Comparison of ENCODE assay signal across 8 mouse cellular contexts in the genomic region with DNA sequence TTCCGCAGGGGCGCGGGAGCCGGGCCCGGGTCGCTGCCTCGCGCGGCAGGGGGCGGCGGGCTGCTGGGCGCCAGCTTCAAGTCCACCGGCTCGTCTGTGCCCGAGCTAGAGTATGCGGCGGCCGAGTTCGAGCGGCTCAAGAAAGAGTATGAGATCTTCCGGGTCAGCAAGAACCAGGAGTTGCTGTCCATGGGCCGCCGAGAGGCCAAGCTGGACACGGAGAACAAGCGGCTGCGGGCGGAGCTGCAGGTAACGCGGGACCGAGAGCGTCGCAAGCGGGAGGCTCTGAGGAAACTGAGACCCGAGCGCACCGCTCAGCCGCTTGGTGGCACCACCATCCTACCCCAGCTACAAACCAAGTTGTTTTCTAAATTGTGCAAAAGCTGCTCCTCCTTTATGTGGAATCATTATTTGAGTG. TPM values are rescaled to one million over a fixed set of nuclear protein-coding genes. Genes with fewer than 3 reads are reported as not detected.
DNase-seq lines count a peak whose midpoint lies in the region; ATAC-seq lines count a peak whose summit lies in the region.

No protein-coding gene starts in this region.

- peak overlapping the region; percentile 86 for H3K27ac ChIP-seq in heart, embryonic 10.5 days
- H3K27ac ChIP-seq in forebrain, embryonic 11.5 days (ENCODE audit: low read depth, low read length): peak overlapping the region; percentile 37
- H3K27ac ChIP-seq in liver, embryonic 15.5 days (replicated peaks): 0 out of 2 replicates have a peak overlapping the region, but pooled peaks have one; percentile 9
- 0 out of 2 replicates have a peak overlapping the region, but pooled peaks have one; percentile 42 for H3K27ac ChIP-seq in neural tube, embryonic 12.5 days

- peak overlapping the region; percentile 79 for H3K4me3 ChIP-seq in heart, embryonic 10.5 days
- H3K4me3 ChIP-seq in forebrain, embryonic 11.5 days (ENCODE audit: low read depth, low read length): peak overlapping the region; percentile 62
- H3K4me3 ChIP-seq in liver, embryonic 15.5 days (replicated peaks): peak overlapping the region; percentile 62
- peak overlapping the region; percentile 66 for H3K4me3 ChIP-seq in neural tube, embryonic 12.5 days

- H3K4me2 ChIP-seq in forebrain, embryonic 11.5 days (ENCODE audit: low read depth, low read length, severe bottlenecking): peak overlapping the region; percentile 72
- H3K4me2 ChIP-seq in liver, embryonic 15.5 days: peak overlapping the region; percentile 82
- H3K4me2 ChIP-seq in neural tube, embryonic 12.5 days (replicated peaks): peak overlapping the region; percentile 73

- peak overlapping the region; percentile 69 for H3K9ac ChIP-seq in forebrain, embryonic 11.5 days (ENCODE audit: low read length)
- H3K9ac ChIP-seq in liver, embryonic 15.5 days: 0 out of 2 replicates have a peak overlapping the region, but pooled peaks have one; percentile 21
- peak overlapping the region; percentile 69 for H3K9ac ChIP-seq in neural tube, embryonic 12.5 days

- no peaks in the 10 kb centered on the region for H3K27me3 ChIP-seq in heart, embryonic 10.5 days (ENCODE audit: insufficient read depth, poor library complexity, severe bottlenecking)
- H3K27me3 ChIP-seq in forebrain, embryonic 11.5 days (ENCODE audit: control insufficient read depth, insufficient read depth, low read length): no peaks in the 10 kb centered on the region
- peaks cover 24% of the 10 kb centered on the region for H3K27me3 ChIP-seq in liver, embryonic 15.5 days
- H3K27me3 ChIP-seq in neural tube, embryonic 12.5 days (replicated peaks): no peaks in the 10 kb centered on the region

- peak; percentile 40; the same call in 1 of the 2 replicates for ATAC-seq in forebrain, embryonic 11.5 days (replicated peaks; ENCODE audit: low FRiP score)
- peak; percentile 26 for ATAC-seq in liver, embryonic 15.5 days (ENCODE audit: insufficient read depth)
- peak; percentile 49 for ATAC-seq in neural tube, embryonic 12.5 days (ENCODE audit: low FRiP score, low read depth)

- no peaks in the 10 kb centered on the region for H3K9me3 ChIP-seq in heart, embryonic 10.5 days
- H3K9me3 ChIP-seq in forebrain, embryonic 11.5 days (ENCODE audit: control insufficient read depth, low read length): no peaks in the 10 kb centered on the region
- no peaks in the 10 kb centered on the region for H3K9me3 ChIP-seq in liver, embryonic 15.5 days (replicated peaks)
- no peaks in the 10 kb centered on the region for H3K9me3 ChIP-seq in neural tube, embryonic 12.5 days

- WGBS in heart, embryonic 10.5 days: under 1% methylated on average over 37 of the region's 37 CpGs
- WGBS in forebrain, embryonic 11.5 days: under 1% methylated on average over 37 of the region's 37 CpGs
- WGBS in liver, embryonic 15.5 days (ENCODE audit: insufficient replicate concordance): under 1% methylated on average over 37 of the region's 37 CpGs
- WGBS in neural tube, embryonic 12.5 days: under 1% methylated on average over 37 of the region's 37 CpGs

- peaks cover 27% of the 10 kb centered on the region for H3K4me1 ChIP-seq in heart, embryonic 10.5 days
- H3K4me1 ChIP-seq in forebrain, embryonic 11.5 days (replicated peaks; ENCODE audit: control insufficient read depth, insufficient read depth, low read length): no peaks in the 10 kb centered on the region
- H3K4me1 ChIP-seq in liver, embryonic 15.5 days (replicated peaks): peaks cover 17% of the 10 kb centered on the region; the same call in 1 of the 2 replicates
- H3K4me1 ChIP-seq in neural tube, embryonic 12.5 days: peaks cover 5% of the 10 kb centered on the region; the same call in 1 of the 2 replicates

- peaks cover 13% of the 10 kb centered on the region for H3K36me3 ChIP-seq in heart, embryonic 10.5 days
- H3K36me3 ChIP-seq in forebrain, embryonic 11.5 days (ENCODE audit: control insufficient read depth, insufficient read depth, low read length): no peaks in the 10 kb centered on the region
- no peaks in the 10 kb centered on the region for H3K36me3 ChIP-seq in liver, embryonic 15.5 days (replicated peaks)
- no peaks in the 10 kb centered on the region for H3K36me3 ChIP-seq in neural tube, embryonic 12.5 days

- DNase-seq in heart, embryonic 10.5 days (ENCODE audit: low spot score): peak; percentile 88
- no peak for DNase-seq in heart, adult 9 months (ENCODE audit: low spot score in 2 of 2)
- peak; percentile 69 for DNase-seq in T-cell, adult 2 months (ENCODE audit: low spot score)
- DNase-seq in forebrain, embryonic 11.5 days (ENCODE audit: low spot score): peak; percentile 88
- DNase-seq in kidney, adult 9 months: peak; percentile 76
- peak; percentile 74 for DNase-seq in thymus, postnatal 0 days (ENCODE audit: low spot score)

RNA-seq across cellular contexts. Expression of gene Nphp3, which starts 0.6 kb away (rescaled TPM):
- 4.7 and 5.4 TPM in 2 replicates for polyA plus RNA-seq in heart, embryonic 10.5 days (2016; fragmentation: Nextera tagmentation; extraction: Ambion mirVana)
- polyA plus RNA-seq in forebrain, embryonic 11.5 days (2014; fragmentation: Nextera tagmentation; extraction: Ambion mirVana): 5.9 and 6.7 TPM in 2 replicates
- polyA plus RNA-seq in liver, embryonic 15.5 days (2015; fragmentation: Nextera tagmentation; extraction: Ambion mirVana): 1.4 TPM in 2 replicates
- polyA plus RNA-seq in neural tube, embryonic 12.5 days (2016; fragmentation: Nextera tagmentation; extraction: Ambion mirVana): 5.6 and 6.2 TPM in 2 replicates
- polyA plus RNA-seq in thymus, postnatal 0 days (2015; fragmentation: Nextera tagmentation; extraction: Ambion mirVana): 1.2 and 1.4 TPM in 2 replicates

RNA-seq across cellular contexts. Expression of gene Gm28305, which starts 37.5 kb away (rescaled TPM):
- not detected in 2 replicates for polyA plus RNA-seq in heart, embryonic 10.5 days (2016; fragmentation: Nextera tagmentation; extraction: Ambion mirVana)
- not detected in 2 replicates for polyA plus RNA-seq in forebrain, embryonic 11.5 days (2014; fragmentation: Nextera tagmentation; extraction: Ambion mirVana)
- not detected in 2 replicates for polyA plus RNA-seq in liver, embryonic 15.5 days (2015; fragmentation: Nextera tagmentation; extraction: Ambion mirVana)
- not detected in 2 replicates for polyA plus RNA-seq in neural tube, embryonic 12.5 days (2016; fragmentation: Nextera tagmentation; extraction: Ambion mirVana)
- not detected in 2 replicates for polyA plus RNA-seq in thymus, postnatal 0 days (2015; fragmentation: Nextera tagmentation; extraction: Ambion mirVana)

Comparison
In these comparisons a context has a peak if more than half of its experiments do, and no peak if none do; other contexts are left out.
1. DNase-seq: peak in heart, embryonic 10.5 days (single experiment), T-cell, adult 2 months (single experiment), forebrain, embryonic 11.5 days (single experiment), kidney, adult 9 months (single experiment) and thymus, postnatal 0 days (single experiment); none in heart, adult 9 months (0 of 2).
2. H3K27ac ChIP-seq: peak in every context shown above with its lines; median percentile 86 in heart, embryonic 10.5 days; 42 in neural tube, embryonic 12.5 days; 37 in forebrain, embryonic 11.5 days; 9 in liver, embryonic 15.5 days.
3. Peak in every context shown above with its lines, with median percentiles within 50 percentile points of each other: H3K4me3 ChIP-seq, ATAC-seq, H3K4me2 ChIP-seq and H3K9ac ChIP-seq.